Mouse (Mus musculus) heart, postnatal 0 days (tissue): ENCODE results near the gene Samd4.

Source experiments
- CTCF ChIP-seq: IDR thresholded peaks from 2 replicates; pipeline ENCODE4 v1.5.1; 2016; ENCODE audit warnings: antibody characterized with exemption, control low read depth, low read depth
- EP300 ChIP-seq: IDR thresholded peaks from 2 replicates; pipeline ENCODE4 v1.6.1; 2016; ENCODE audit warnings: antibody characterized with exemption, low read depth

GRCm38 (mm10) chr14:46917581-46917980, 34.9 kb downstream of the Samd4 start:
- TF ChIP-seq CTCF (no peak), EP300 (no peak)
